Mouse (Mus musculus) spleen, adult 10 weeks (tissue): Measurements from ENCODE around the gene Gbp3. TPM values are rescaled to one million over a fixed set of nuclear protein-coding genes. Genes with fewer than 3 reads are reported as not detected.

Experiments
- polyA plus RNA-seq: library from polyadenylated mRNA; stranded (reverse); fragments of 350-450 nt; fragmentation: Illumina TruSeq; extraction: RNeasy Lipid Tissue Mini Kit (QIAGEN cat#74804); gene quantifications from one replicate; pipeline ENCODE4 v1.2.3, GENCODE M21; 2015; ENCODE audit warnings: low replicate concordance; ENCODE audit not compliant: insufficient read depth

Gene Gbp3
- polyA plus RNA-seq = 61.1 TPM

GRCm38 (mm10) chr3:142559632-142560228, at the start of gene Gbp3:
Gbp3 (plus strand) TSS chr3:142560026.

GRCm38 (mm10) chr3:142530087-142530953, 29.5 kb upstream of the Gbp3 start, which contains the start of gene Gbp7:
Gbp7 (plus strand) TSS chr3:142530342.

GRCm38 (mm10) chr3:142594547-142594946, 34.7 kb downstream of the Gbp3 start, which contains the start of gene Gbp2b:
Gbp2b (plus strand) TSS chr3:142594847.

GRCm38 (mm10) chr3:142620111-142620955, 60.5 kb downstream of the Gbp3 start, which contains the start of gene Gbp2:
Gbp2 (plus strand) TSS chr3:142620602.

Other genes starting within 250 kb of the Gbp3 start
- gene Pdlim5, start 164.3 kb upstream of the Gbp3 start, polyA plus RNA-seq = 43.0 TPM
- 47.0 TPM for gene Gbp5, start 66.0 kb upstream of the Gbp3 start, polyA plus RNA-seq
- 35.6 TPM for gene Gbp7, start 29.7 kb upstream of the Gbp3 start, polyA plus RNA-seq
- 1.5 TPM for gene Gbp2b, start 34.8 kb downstream of the Gbp3 start, polyA plus RNA-seq
- 63.6 TPM for gene Gbp2, start 60.6 kb downstream of the Gbp3 start, polyA plus RNA-seq
- 12.1 TPM for gene Kyat3, start 141.0 kb downstream of the Gbp3 start, polyA plus RNA-seq
- gene Gtf2b, start 205.0 kb downstream of the Gbp3 start, polyA plus RNA-seq = 59.3 TPM